ENCODE assay signal across 7 mouse cellular contexts in the genomic region with DNA sequence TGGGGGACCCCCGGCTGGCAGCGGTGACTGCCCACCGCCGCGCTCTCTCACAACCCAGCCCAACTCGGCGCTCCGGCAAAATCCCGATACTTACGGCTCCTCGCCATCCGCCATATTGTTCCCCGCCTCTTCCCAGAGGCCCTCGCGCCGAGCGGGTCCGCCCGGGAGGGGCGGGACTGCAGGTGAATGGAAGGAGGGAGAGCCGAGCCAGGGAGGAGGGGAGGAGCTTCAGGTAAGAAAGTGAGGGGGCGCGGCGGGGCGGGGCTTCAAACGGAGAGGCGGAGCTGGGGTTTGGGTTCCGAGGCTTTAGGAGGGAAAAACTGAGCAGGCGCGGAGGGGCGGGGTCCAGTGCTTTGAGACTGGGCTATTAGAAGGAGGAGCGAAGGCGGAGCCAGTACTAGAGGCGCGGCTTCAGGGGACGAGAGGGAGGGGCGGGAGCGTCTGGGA. TPM values are rescaled to one million over a fixed set of nuclear protein-coding genes. Genes with fewer than 3 reads are reported as not detected.
DNase-seq lines count a peak whose midpoint lies in the region; ATAC-seq lines count a peak whose summit lies in the region.

A gene (minus strand): TSS at position 209 of the 447 bp plus-strand sequence.

- H3K36me3 ChIP-seq in intestine, embryonic 16.5 days (ENCODE audit: control insufficient read depth, insufficient read depth, low read length) = no peaks in the 10 kb centered on the region
- H3K36me3 ChIP-seq in midbrain, embryonic 11.5 days (ENCODE audit: control insufficient read depth, insufficient read depth, low read length) = no peaks in the 10 kb centered on the region

- H3K9ac ChIP-seq in intestine, embryonic 16.5 days (ENCODE audit: low read depth, low read length) = peak within 1 kb of the TSS; percentile 96
- H3K9ac ChIP-seq in midbrain, embryonic 11.5 days (ENCODE audit: low read length) = peak within 1 kb of the TSS; percentile 98

- peak within 1 kb of the TSS; percentile 88 for H3K27ac ChIP-seq in intestine, embryonic 16.5 days (ENCODE audit: low read length)
- peak within 1 kb of the TSS; percentile 81 for H3K27ac ChIP-seq in midbrain, embryonic 11.5 days (ENCODE audit: low read depth, low read length)

- H3K4me1 ChIP-seq in intestine, embryonic 16.5 days (ENCODE audit: control insufficient read depth, insufficient read depth, low read length) = peaks cover 8% of the 10 kb centered on the region
- H3K4me1 ChIP-seq in midbrain, embryonic 11.5 days (ENCODE audit: control insufficient read depth, insufficient read depth, low read length) = peaks cover 10% of the 10 kb centered on the region

- H3K4me3 ChIP-seq in intestine, embryonic 16.5 days (ENCODE audit: low read length) = peak within 1 kb of the TSS; percentile 84
- H3K4me3 ChIP-seq in midbrain, embryonic 11.5 days (ENCODE audit: low read depth, low read length) = peak within 1 kb of the TSS; percentile 92

- ATAC-seq in intestine, embryonic 16.5 days = peak; percentile 98
- peak; percentile 98 for ATAC-seq in midbrain, embryonic 11.5 days (ENCODE audit: low FRiP score)

- intact Hi-C loops in left cerebral cortex, postnatal 36 days (cut with DNase I) = loop anchor here (2.0 kb wide), 1 partner anchor 27 kb away; a partner anchor contains a TSS

- WGBS in intestine, embryonic 16.5 days = under 1% methylated on average over 38 of the region's 38 CpGs
- under 1% methylated on average over 38 of the region's 38 CpGs for WGBS in midbrain, embryonic 11.5 days

- H3K4me2 ChIP-seq in intestine, embryonic 16.5 days (ENCODE audit: low read depth, low read length) = peak within 1 kb of the TSS; percentile 50
- peak within 1 kb of the TSS; percentile 80 for H3K4me2 ChIP-seq in midbrain, embryonic 11.5 days

- no peaks in the 10 kb centered on the region for H3K9me3 ChIP-seq in intestine, embryonic 16.5 days (ENCODE audit: control insufficient read depth, low read length)
- no peaks in the 10 kb centered on the region for H3K9me3 ChIP-seq in midbrain, embryonic 11.5 days (ENCODE audit: control insufficient read depth, low read length)

- DNase-seq in adrenal gland, adult 8-10 months = peak; percentile 99
- DNase-seq in embryo, embryonic 9.5 days (ENCODE audit: extremely low spot score) = peak; percentile 100
- DNase-seq in gastrocnemius, postnatal 4 days (ENCODE audit: low spot score in 2 of 2) = peak; percentile 97 to 100
- peak; percentile 96 for DNase-seq in left cerebral cortex, postnatal 36 days (ENCODE audit: low spot score in 2 of 2)
- DNase-seq in midbrain, embryonic 11.5 days (ENCODE audit: low spot score, missing footprints) = peak; percentile 100
- peak; percentile 97 for DNase-seq in skeletal muscle tissue, adult 2 months (ENCODE audit: low read depth, low spot score)

- no peaks in the 10 kb centered on the region for H3K27me3 ChIP-seq in intestine, embryonic 16.5 days (replicated peaks; ENCODE audit: control insufficient read depth, insufficient read depth, low read length)
- H3K27me3 ChIP-seq in midbrain, embryonic 11.5 days (ENCODE audit: control insufficient read depth, insufficient read depth, low read length) = no peaks in the 10 kb centered on the region

RNA-seq across cellular contexts. Expression of the gene that starts here (rescaled TPM):
- total RNA-seq in adrenal gland, adult 8-10 months (2022) = 10 to 100 TPM; 51.9 to 66.2 (median 63.3) TPM
- total RNA-seq in gastrocnemius, postnatal 4 days (2021) = 10 to 100 TPM; 60.1 to 71.6 TPM
- 50.0 and 53.7 TPM in 2 replicates for polyA plus RNA-seq in intestine, embryonic 16.5 days (2015; fragmentation: Nextera tagmentation; extraction: Ambion mirVana)
- total RNA-seq in left cerebral cortex, postnatal 36 days (2021) = 10 to 100 TPM; 64.2 to 72.2 TPM
- polyA plus RNA-seq in midbrain, embryonic 11.5 days (2014; fragmentation: Nextera tagmentation; extraction: Ambion mirVana) = 99.4 and 101 TPM in 2 replicates

Comparison
In these comparisons a context has a peak if more than half of its experiments do, and no peak if none do; other contexts are left out.
1. Peak in every context shown above with its lines: DNase-seq, ATAC-seq, H3K4me3 ChIP-seq and H3K27ac ChIP-seq.